Mouse (Mus musculus) bone marrow, adult 2 months (tissue): Measurements from ENCODE around the gene Pth1r.

Source experiments
- CTCF ChIP-seq: fragments of 200-500 bp; IDR thresholded peaks from 2 replicates; pipeline ENCODE4 v1.5.1; 2011; ENCODE audit warnings: low read length, control low read depth; ENCODE audit not compliant: control insufficient read depth, insufficient read depth
- POLR2A ChIP-seq: fragments of 200-500 bp; IDR thresholded peaks from 2 replicates; pipeline ENCODE4 v1.6.1; 2011; ENCODE audit warnings: low read depth, mild to moderate bottlenecking, control low read depth, low read length, borderline replicate concordance; ENCODE audit not compliant: control insufficient read depth

DNA sequence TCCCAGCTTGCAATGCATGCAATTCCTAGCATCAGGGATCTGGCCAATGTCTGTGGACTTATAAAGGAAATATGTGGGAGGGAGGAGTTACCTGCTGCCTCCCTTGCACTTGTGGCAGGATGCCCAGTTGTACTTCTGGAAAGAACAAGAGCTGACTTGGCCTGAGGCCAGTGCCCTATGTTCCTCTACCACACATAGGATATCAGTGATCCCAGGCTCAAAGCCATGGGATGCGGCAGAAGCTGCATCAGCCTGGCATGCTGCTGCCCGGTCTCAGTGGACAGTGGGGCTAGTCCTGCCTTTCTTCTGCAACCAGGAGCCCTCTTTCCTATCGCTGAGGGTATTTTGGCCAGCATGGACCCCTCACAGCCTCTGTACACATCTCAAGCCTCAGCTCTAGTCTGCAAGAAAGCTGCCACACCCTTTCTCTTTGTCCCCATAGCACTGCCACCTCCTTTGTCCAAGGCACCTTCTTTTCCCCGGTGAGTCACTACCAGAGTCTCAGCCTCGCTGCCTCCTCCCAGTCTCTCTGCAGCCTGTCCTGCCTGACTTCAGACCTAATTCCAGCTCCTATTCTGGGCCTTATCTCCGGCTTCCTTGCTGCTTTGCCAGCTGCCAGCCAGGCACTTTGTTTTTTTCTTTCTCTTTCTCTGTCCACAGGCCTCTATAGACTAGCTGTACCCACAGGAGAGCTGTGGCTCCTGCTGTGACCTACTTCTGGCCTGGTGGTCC is 62.7 kb downstream of the Pth1r start:
- no peak for TF ChIP-seq POLR2A
- TF ChIP-seq CTCF = no peak
